Mouse (Mus musculus) forebrain, embryonic 10.5 days (tissue): ENCODE data around the gene Gm19935. TPM values are rescaled to one million over a fixed set of nuclear protein-coding genes. Genes with fewer than 3 reads are reported as not detected.

ENCODE experiments used
- DNase-seq: peaks from one replicate; pipeline ENCODE4 v3.0.0-alpha.2; 2017; ENCODE audit warnings: low spot score; ENCODE audit errors: extremely low spot score
- H3K27ac ChIP-seq: fragments of 300-500 bp; sonication (generic); 2 replicates; pipeline ENCODE4 v1.5.1; 2016; ENCODE audit warnings: mild to moderate bottlenecking
- H3K27me3 ChIP-seq: fragments of 300-500 bp; sonication (generic); 2 replicates; pipeline ENCODE4 v1.6.1; 2016; ENCODE audit warnings: mild to moderate bottlenecking; ENCODE audit not compliant: poor library complexity, severe bottlenecking
- H3K36me3 ChIP-seq: fragments of 300-500 bp; sonication (generic); replicated peaks from 2 replicates; pipeline ENCODE4 v1.6.1; 2016; ENCODE audit warnings: mild to moderate bottlenecking, moderate library complexity
- H3K4me1 ChIP-seq: fragments of 300-500 bp; sonication (generic); 2 replicates; pipeline ENCODE4 v1.6.1; 2016
- H3K4me3 ChIP-seq: fragments of 300-500 bp; sonication (generic); 2 replicates; pipeline ENCODE4 v1.5.1; 2016; ENCODE audit warnings: mild to moderate bottlenecking, moderate library complexity
- H3K9me3 ChIP-seq: fragments of 300-500 bp; sonication (generic); 2 replicates; pipeline ENCODE4 v1.6.1; 2016; ENCODE audit warnings: mild to moderate bottlenecking, moderate library complexity
- WGBS: fragments of 180-500 bp; shearing (Covaris S2); methylation state at CpG from one replicate; pipeline ENCODE4 v1.1.7; 2016; 5-methylcytosine and 5-hydroxymethylcytosine counted together
- polyA plus RNA-seq: library from polyadenylated mRNA; unstranded; fragments of >200 nt; fragmentation: Nextera tagmentation; extraction: Ambion mirVana; gene quantifications from 2 replicates; pipeline ENCODE4 v1.2.1, GENCODE M21; 2016

Gm19935 gene
- polyA plus RNA-seq, 1 experiment from 2014 or later = not detected

GRCm38 (mm10) chr8:90843127-90843526 lies 25.9 kb upstream of the Gm19935 start:
- peaks cover 13% of the 10 kb centered on the region; the same call in 1 of the 2 replicates for H3K4me1 ChIP-seq
- DNase-seq = no peak
- no peaks in the 10 kb centered on the region for H3K9me3 ChIP-seq
- no peaks in the 10 kb centered on the region for H3K36me3 ChIP-seq
- no peaks in the 10 kb centered on the region for H3K27me3 ChIP-seq
- WGBS = 89% methylated on average over 6 of the region's 6 CpGs
- H3K27ac ChIP-seq = no peak overlapping the region
- H3K4me3 ChIP-seq = no peak overlapping the region

GRCm38 (mm10) chr8:90841321-90841720 lies 24.1 kb upstream of the Gm19935 start:
- no peak for DNase-seq
- Histone ChIP-seq H3K27me3 (no peaks in the 10 kb centered on the region), H3K27ac (no peak overlapping the region), H3K4me1 (peaks cover 13% of the 10 kb centered on the region; the same call in 1 of the 2 replicates), H3K36me3 (no peaks in the 10 kb centered on the region), H3K9me3 (no peaks in the 10 kb centered on the region), H3K4me3 (no peak overlapping the region)
- WGBS = 79% methylated on average over 13 of the region's 13 CpGs

GRCm38 (mm10) chr8:90839725-90840714 lies 22.8 kb upstream of the Gm19935 start:
- Histone ChIP-seq H3K36me3 (no peaks in the 10 kb centered on the region), H3K4me1 (peaks cover 13% of the 10 kb centered on the region; the same call in 1 of the 2 replicates), H3K27ac (no peak overlapping the region), H3K27me3 (no peaks in the 10 kb centered on the region), H3K9me3 (no peaks in the 10 kb centered on the region), H3K4me3 (no peak overlapping the region)
- no peak for DNase-seq
- WGBS = 85% methylated on average over 11 of the region's 11 CpGs

- H3K4me1 ChIP-seq = peaks cover 23% of the 10 kb centered on the region
- 94% methylated on average over 6 of the region's 6 CpGs for WGBS
- H3K4me3 ChIP-seq = no peak overlapping the region
- no peaks in the 10 kb centered on the region for H3K9me3 ChIP-seq
- no peaks in the 10 kb centered on the region for H3K36me3 ChIP-seq
- no peaks in the 10 kb centered on the region for H3K27me3 ChIP-seq
- no peak for DNase-seq
- H3K27ac ChIP-seq = no peak overlapping the region
Observed at GRCm38 (mm10) chr8:90837440-90837839, 20.2 kb upstream of the Gm19935 start.

- Histone ChIP-seq H3K27me3 (no peaks in the 10 kb centered on the region), H3K36me3 (no peaks in the 10 kb centered on the region), H3K27ac (no peak overlapping the region), H3K9me3 (no peaks in the 10 kb centered on the region), H3K4me1 (peaks cover 26% of the 10 kb centered on the region), H3K4me3 (no peak overlapping the region)
- WGBS = 85% methylated on average over 3 of the region's 3 CpGs
- DNase-seq = no peak
Observed at GRCm38 (mm10) chr8:90834321-90834672, 17.1 kb upstream of the Gm19935 start.

GRCm38 (mm10) chr8:90833628-90834320 lies 16.6 kb upstream of the Gm19935 start:
- Histone ChIP-seq H3K27ac (no peak overlapping the region), H3K4me3 (no peak overlapping the region), H3K9me3 (no peaks in the 10 kb centered on the region), H3K36me3 (no peaks in the 10 kb centered on the region), H3K4me1 (peaks cover 31% of the 10 kb centered on the region), H3K27me3 (no peaks in the 10 kb centered on the region)
- WGBS = 69% methylated on average over 6 of the region's 6 CpGs
- DNase-seq = no peak

- Histone ChIP-seq H3K27me3 (no peaks in the 10 kb centered on the region), H3K4me3 (no peak overlapping the region), H3K9me3 (no peaks in the 10 kb centered on the region), H3K36me3 (no peaks in the 10 kb centered on the region), H3K27ac (peak overlapping the region; percentile 40; the same call in 1 of the 2 replicates), H3K4me1 (peaks cover 42% of the 10 kb centered on the region)
- DNase-seq = no peak
- WGBS = 45% methylated on average over 5 of the region's 5 CpGs
Observed at GRCm38 (mm10) chr8:90832576-90833289, 15.5 kb upstream of the Gm19935 start.

GRCm38 (mm10) chr8:90830980-90831379 lies 13.8 kb upstream of the Gm19935 start:
- H3K36me3 ChIP-seq = no peaks in the 10 kb centered on the region
- peaks cover 4% of the 10 kb centered on the region; the same call in 1 of the 2 replicates for H3K27me3 ChIP-seq
- DNase-seq = no peak
- no peak overlapping the region for H3K4me3 ChIP-seq
- H3K9me3 ChIP-seq = no peaks in the 10 kb centered on the region
- no peak overlapping the region for H3K27ac ChIP-seq
- WGBS = 75% methylated on average over 8 of the region's 8 CpGs
- H3K4me1 ChIP-seq = peaks cover 42% of the 10 kb centered on the region

- H3K27ac ChIP-seq = no peak overlapping the region
Observed at GRCm38 (mm10) chr8:90829825-90830224, 12.6 kb upstream of the Gm19935 start.

GRCm38 (mm10) chr8:90828987-90829740 lies 12.0 kb upstream of the Gm19935 start:
- Histone ChIP-seq H3K27me3 (peaks cover 4% of the 10 kb centered on the region; the same call in 1 of the 2 replicates), H3K36me3 (no peaks in the 10 kb centered on the region), H3K4me1 (peaks cover 42% of the 10 kb centered on the region), H3K27ac (peak overlapping the region; percentile 87), H3K4me3 (peak overlapping the region; percentile 51), H3K9me3 (no peaks in the 10 kb centered on the region)
- no peak for DNase-seq
- WGBS = 3% methylated on average over 11 of the region's 11 CpGs

More at GRCm38 (mm10) chr8:90829825-90830224, 12.6 kb upstream of the Gm19935 start:
- no peaks in the 10 kb centered on the region for H3K36me3 ChIP-seq
- peak overlapping the region; percentile 51; the same call in 1 of the 2 replicates for H3K4me3 ChIP-seq
- WGBS = 82% methylated on average over 1 of the region's 1 CpGs
- H3K27me3 ChIP-seq = peaks cover 4% of the 10 kb centered on the region; the same call in 1 of the 2 replicates
- no peak for DNase-seq
- peaks cover 42% of the 10 kb centered on the region for H3K4me1 ChIP-seq
- H3K9me3 ChIP-seq = no peaks in the 10 kb centered on the region

- DNase-seq = peak; percentile 91
- peak within 1 kb of the TSS; percentile 87 for H3K27ac ChIP-seq
- peaks cover 34% of the 10 kb centered on the region for H3K4me1 ChIP-seq
- H3K27me3 ChIP-seq = peaks cover 4% of the 10 kb centered on the region; the same call in 1 of the 2 replicates
- H3K9me3 ChIP-seq = no peaks in the 10 kb centered on the region
- H3K36me3 ChIP-seq = no peaks in the 10 kb centered on the region
- H3K4me3 ChIP-seq = peak within 1 kb of the TSS; percentile 51
- under 1% methylated on average over 39 of the region's 39 CpGs for WGBS
Observed at GRCm38 (mm10) chr8:90828181-90828986, 11.2 kb upstream of the Gm19935 start, which contains the start of gene Chd9. Gene Chd9, plus strand, starts transcription at chr8:90828352.
